Mouse (Mus musculus) liver, embryonic 18 days (tissue): ENCODE results near the gene Arl4a. TPM values are rescaled to one million over a fixed set of nuclear protein-coding genes. Genes with fewer than 3 reads are reported as not detected.

Experiments used
- polyA plus RNA-seq: library from polyadenylated mRNA; depleted of rRNA; stranded (reverse); fragments of >200 nt; gene quantifications from 2 replicates; pipeline ENCODE4 v1.2.3, GENCODE M21; 2012; rRNA removed

The Arl4a gene
- polyA plus RNA-seq, result 33.2 and 34.1 TPM in 2 replicates

GRCm38 (mm10) chr12:40037876-40038463, at the start of gene Arl4a:
Gene Arl4a, minus strand, starts transcription at chr12:40038025.

Other genes with a start within 250 kb of the Arl4a start
- gene Scin, start 96.2 kb upstream of the Arl4a start, polyA plus RNA-seq, result 0.02 and 0.08 TPM in 2 replicates
- 0.03 and 0.07 TPM in 2 replicates for gene Lsmem1, start 161.5 kb upstream of the Arl4a start, polyA plus RNA-seq
- gene Ifrd1, start 210.5 kb upstream of the Arl4a start, polyA plus RNA-seq, result 16.8 and 17.9 TPM in 2 replicates